Mouse (Mus musculus): ENCODE results near the gene Aire.
"Not testable (repeated sequence)": the region's sequence is repeated elsewhere in the genome, so short reads cannot be mapped to it uniquely, and the experiment has no call there.

Aire gene

DNA sequence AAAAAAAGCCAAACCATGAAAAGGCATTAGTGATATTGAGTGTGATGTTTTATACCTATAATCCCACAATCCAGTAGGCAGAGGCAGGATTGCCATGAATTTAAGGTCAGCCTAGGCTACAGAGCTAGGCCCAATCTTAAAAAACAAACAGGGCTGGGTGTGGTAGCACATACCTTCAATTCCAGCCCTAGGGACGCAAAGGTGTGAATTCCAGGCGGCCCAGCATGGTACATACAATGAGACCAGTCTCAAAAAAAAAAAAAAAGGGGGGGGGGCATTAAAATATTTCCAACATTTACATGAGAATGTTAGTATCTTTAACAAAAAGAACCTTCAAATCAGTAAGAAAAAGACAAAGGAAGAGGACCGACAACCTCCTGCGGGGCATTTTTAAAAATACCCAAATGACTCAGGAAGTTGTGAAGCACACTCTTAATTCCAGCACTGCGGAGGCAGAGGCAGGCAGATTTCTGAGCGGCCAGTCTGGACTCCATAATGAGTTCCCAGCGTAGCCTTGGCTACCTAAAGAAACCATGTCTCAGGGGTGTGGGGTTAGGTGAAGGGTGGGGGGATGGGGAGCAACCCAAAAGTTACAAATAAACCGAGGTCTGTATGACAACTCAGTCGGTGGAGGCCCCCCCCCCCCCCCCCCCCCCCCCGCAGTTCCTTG, 4.8 kb upstream of the Aire start:
- no peak for DNase-seq

DNA sequence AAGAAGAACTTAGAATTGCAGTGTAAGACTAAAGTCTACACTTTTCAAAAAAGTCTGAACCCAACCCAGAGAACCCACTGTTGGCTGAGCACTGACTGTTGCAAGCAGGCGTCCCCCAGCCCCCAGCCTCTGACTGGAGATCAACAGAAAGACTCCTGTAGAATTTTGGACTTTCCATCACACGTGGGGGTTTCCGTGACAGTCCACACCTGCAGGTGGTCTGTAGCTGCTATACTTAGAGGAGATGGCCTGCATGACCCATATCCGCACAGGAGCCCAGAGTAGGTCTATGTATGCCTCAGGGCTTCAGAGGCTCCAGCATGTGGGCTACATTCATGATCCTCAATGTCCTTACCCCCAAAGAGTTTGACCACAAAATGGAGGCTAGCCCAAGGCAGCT, 3.0 kb upstream of the Aire start:
- no peak for DNase-seq

DNA sequence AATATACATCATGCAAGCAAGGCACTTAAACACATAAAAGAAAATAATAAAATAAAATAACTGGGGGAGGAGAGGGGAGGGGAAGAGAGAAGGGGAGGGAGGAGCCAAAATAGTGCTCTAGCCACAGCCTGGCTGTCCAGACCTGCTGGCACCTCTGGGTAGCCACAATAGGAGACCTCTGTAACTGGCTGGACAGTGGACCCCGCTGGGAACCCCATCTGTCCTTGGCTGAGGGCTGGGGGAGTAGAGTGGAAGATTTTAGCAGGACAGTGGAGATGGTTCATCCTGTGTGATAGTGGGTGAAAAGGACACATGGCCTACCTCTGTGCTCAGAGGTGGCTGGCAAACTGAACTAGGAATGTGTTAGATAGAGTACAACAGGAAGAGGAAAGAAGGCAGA, 1.1 kb upstream of the Aire start:
- DNase-seq = no peak

DNA sequence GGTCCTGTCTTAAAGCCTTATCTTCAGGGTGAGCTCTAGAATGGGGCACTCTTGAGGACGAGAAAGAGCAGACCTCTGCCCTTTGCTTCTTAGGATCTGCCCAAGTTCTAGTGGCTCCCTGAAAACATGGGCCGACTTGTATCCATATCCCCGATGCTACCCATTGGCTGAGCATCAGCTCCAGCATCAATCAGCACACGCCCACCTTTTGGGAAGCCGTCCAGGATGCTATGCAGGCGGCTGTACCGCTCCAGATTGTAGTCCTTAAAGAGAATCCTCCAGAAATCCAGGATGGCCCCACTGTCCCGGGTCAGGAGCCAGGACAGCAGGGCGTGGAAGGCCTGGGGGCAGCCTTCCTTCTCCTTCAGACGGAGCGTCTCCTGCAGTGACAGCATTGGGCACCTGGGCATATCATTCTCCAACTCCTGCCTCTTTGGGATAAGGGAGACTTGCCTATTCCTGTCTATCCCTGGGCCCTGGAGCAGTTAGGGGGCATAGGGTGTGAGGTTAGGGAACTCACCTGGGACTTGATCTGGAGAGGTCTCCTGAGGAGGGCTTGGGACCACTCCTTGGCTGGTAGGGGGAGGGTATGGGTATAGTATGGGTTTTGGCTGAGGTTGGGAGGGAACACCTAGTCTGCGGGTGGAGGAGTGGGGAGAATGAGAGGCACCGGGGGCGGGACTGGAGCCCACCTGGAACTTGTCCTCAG, 559 bp downstream of the Aire start:
- no peak for DNase-seq

DNA sequence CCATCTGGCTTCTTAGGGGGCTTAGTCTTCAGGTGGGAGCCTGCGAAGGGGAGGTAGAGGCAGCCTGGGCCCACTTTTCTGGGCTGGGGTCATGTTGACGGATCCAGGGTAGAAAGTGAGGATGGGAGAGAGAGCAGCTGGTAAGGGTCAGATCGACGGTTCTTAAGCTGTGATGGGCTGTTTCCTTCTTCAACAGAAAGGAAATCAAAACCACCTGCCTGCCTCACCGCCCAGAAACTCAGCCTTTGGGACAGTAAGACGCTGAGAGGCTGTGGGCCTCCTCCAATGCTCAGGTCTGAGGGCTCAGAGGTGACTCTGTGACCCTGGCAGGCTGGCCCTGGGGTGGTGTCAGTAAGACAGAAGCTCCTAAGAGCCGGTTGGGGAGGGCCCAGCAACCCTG, 1.3 kb downstream of the Aire start:
- no peak for DNase-seq

DNA sequence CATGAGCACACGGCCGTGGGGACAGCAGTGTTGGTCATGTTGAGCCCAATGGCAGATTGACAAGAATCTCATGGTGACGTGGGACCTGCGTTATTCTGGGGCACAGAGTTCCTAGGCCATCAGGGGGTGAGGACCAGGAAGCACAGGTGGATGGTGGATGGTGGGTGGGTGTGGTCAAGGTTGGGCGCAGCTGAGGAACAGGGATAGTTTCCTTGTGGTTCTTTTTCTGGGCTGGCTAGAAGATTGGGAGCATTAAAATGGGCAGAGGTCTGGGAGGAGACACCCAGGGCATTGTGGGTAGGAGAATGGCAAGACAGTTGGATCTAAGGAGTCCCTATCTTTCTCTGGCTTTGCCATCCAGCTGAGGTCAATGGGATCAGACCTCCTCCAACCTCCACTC, 1.8 kb downstream of the Aire start, which contains the start of gene Dnmt3l:
TSS of gene Dnmt3l (plus strand) at position 301 of the 400 bp plus-strand sequence.
- no peak for DNase-seq

DNA sequence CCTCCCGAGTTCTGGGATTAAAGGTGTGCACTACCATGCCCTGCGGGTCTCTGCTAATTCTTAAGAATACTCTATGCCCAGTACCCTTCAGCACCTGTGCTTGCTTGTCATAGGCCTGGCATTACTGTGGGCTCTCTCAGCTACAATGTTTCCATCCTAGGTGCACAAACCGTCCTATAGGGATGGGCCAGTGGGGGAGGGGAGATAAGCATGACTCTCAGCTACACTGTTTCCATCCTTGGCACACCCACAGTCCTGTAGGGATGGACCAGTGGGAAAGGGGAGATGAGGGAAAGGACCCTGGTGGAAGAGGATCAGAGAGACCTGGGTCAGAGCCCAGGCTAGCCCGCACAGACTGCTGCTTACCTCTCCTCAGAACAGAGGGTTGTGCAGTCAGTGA, 6.3 kb downstream of the Aire start:
- no peak for DNase-seq

DNA sequence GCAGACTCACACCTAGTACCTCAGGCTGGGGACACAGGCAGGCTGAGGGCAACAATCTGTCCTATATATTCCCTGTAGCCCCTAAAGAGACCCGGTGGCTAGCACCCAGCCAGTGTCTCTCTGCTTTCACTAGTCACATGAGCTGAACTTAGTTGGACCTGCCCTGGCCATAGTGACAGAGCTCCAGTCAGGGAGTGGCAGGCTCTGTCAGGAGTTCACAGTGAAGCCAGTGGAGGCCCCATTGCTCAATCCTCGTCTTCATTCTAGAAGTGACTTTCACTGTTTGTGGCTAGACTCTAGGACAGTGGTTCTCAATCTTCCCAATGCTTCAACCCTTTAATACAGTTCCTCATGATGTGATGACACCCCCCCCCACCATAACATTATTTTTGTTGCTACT, 11.4 kb downstream of the Aire start:
- DNase-seq = no peak

DNA sequence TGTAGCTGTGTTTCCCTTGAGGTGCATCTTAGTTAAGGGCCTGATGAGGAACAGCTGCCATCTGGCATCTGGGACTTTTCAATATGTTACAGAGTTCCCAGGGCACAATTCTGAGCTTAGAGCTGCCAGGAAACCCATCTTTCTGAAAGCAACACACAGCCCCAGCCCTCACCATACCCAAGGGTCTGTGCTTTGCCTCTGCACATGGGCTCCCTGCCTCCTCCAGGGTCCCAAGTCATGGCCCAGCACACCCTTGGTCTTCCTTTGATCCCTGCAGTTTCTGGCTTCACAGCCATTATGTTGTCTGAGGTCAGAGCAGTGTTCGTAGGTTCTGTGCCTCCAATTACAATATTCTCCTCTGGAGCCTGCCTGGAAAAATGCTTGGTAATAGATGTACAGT, 14.3 kb downstream of the Aire start:
- DNase-seq = no peak

DNA sequence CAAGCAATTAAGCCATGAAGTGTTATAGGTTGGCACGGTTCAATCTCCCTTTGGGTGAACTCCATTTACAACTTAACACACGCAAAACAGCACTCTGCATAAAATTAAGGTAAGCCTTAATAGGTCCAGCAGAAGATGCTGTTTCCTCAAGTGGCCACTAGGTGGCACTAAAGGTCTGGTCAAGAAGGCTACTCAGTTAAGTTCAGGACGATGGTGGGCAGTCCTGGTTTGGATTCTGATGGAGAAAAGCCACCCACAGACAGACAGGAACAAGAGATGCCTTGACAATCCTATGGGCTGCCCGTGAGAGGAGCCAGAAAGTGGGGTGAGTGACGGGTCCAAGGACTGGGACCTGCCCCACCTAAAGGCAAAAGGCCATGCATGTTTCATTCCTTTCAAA, 15.3 kb downstream of the Aire start:
- DNase-seq = peak; percentile 60 to 70

DNA sequence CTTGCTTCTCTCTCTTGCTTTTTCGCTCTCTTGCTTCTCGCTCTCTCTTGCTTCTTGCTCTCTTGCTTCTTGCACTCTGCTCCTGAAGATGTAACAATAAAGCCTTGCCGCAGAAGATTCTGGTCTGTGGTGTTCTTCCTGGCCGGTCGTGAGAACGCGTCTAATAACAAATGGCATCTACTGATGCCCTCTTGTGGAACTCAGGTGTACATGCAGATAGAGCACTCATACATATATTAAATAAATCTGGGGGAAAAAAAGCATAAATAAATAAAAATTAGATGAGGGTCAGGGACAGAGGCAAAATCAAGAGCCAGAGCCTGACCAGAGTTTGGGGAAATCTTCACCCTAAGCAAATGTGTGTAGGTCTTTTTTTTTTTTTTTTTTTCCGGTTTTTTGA, 18.0 kb downstream of the Aire start:
- not testable (repeated sequence) for DNase-seq

DNA sequence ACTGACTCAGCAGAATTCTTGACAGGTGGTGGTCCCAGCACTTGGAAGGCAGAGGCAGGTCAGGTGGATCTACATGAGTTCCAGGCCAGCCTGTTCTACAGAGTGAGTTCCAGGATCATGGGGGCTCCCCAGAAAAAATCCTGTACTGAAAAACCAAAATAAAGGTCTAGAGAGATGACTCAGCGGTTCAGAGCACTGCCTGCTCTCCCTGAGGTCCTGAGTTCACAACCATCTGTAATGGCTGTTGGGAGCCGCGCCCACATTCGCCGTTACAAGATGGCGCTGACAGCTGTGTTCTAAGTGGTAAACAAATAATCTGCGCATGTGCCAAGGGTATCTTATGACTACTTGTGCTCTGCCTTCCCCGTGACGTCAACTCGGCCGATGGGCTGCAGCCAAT, 23.4 kb downstream of the Aire start:
- not testable (repeated sequence) for DNase-seq

DNA sequence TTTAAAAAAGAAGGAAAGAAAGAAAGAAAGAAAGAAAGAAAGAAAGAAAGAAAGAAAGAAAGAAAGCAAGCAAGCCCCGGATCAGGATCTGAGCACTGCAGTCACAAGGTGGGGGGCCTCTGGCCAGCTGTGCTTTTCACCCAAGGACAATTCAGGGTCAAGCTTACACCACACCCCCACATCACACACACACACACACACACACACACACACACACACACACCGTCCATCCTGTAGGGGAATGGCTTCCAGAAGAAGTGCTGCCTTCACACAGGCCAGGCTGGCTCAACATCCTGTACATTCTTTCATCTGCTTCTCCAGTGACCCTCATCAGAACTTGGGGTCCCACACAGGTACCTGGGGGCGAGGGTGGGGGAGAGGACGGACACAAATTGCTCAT, 24.1 kb downstream of the Aire start:
- DNase-seq = no peak

DNA sequence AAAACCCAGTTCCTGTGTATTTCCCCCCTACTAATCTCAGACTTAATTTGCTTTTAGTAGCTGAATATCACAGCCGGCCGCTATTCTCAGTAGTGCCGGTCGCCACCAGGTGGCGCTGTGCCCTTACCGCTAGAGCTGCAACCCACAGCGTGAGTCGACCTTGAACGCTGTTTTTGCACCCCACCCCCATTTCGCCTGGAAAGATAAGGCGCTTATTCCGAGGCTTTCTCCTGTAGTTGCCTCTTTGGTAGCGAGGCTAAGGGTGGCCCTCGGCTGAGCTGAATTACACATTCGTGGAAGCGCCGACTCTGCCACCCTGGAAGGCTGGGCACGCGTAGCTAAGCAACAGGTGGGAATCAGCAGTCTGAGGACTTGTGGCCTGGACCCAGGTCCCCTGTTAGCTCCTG, 24.6 kb downstream of the Aire start:
- peak; percentile 56 to 79 for DNase-seq

DNA sequence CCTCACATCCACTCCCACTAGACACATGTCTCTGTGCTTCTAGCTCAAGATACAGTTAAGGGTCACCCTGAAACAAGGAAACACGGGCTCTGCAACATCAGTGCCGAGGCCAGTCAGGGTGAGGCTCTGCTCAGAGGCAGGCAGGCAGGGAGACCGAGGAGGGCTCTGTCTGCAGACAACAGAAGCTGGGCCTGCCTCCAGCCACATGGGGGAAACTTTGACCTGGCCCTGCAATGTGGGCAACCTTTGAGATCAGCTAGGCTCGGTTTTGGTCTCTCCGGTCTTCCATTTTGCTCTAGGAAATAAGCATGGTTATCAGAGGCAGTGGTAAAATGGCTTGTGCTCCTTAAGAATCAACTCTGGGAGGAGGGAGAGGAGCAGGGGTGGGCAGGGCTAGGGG, 27.0 kb downstream of the Aire start:
- DNase-seq = peak; percentile 40 to 50

DNA sequence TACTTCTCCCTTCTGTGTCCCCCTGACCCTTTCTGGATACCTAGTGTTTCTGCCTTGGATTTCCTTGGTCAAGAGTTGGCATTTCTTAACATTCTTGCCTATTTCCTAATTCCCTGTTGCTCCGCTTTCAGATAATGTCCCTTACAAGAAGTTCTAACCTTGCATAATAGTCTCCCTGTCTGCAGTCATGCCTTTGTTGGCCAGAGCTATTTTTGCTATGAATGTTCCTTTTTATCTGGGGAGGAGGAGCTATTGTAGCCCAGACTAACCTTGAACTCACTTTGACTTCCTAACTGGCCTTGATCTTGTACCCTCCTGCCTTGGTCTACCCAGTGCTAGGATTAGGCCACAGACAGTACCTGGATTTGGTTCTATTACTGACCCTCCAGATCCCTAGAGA, 27.9 kb downstream of the Aire start:
- DNase-seq = no peak

DNA sequence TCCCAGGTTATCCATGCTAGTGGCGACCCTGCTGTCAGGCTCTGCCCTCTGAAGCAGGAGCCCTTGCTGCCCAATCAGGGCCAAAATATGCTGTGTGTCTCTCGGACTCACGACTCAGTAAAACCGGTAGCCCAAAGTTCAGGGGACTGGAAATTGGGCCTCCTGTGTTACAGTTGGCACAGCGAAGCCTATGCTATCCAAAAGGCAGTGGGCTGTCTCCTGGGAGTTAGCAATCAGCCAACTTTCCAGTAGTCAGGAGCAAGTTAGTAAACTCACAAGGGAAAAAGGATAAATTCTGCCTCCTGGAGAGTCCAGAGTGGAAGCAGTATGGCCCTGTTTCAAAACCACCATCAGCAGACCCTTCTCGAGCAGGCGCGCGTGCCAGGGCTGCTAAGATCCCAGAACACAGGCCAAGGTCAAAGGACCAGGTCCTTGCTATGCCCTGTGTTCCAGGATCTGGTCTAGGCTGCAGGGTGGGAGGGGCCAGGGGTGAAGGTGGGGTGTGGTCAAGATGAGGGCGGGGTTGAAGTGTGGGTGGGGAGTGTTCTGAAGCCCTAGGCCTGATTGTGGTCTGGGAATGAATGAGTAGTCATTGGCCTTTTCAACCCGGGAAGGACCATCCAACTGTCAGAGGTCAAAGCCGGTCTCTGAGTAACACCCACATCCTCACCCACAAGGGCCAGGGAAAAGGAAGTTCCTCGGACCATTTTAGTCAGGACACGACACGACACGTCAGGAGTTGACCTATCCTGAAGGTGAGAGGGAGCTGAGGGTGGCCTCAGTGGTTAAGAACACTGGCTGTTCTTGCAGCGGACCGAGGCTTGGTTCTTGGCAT, 30.5 kb downstream of the Aire start:
- no peak for DNase-seq

DNA sequence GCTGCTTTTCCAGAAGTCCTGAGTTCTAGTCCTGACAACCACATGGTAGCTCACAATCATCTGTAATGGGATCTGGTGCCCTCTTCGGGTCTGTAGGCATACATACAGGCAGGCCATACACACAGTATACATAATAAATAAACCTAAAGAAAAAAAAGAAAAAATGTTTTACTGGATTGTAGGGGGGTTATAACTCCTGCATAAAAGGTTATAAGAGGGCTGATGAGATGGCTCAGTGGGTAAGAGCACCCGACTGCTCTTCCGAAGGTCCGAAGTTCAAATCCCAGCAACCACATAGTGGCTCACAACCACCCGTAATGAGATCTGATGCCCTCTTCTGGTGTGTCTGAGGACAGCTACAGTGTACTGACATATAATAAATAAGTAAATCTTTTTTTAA, 32.3 kb downstream of the Aire start:
- DNase-seq = not testable (repeated sequence)

DNA sequence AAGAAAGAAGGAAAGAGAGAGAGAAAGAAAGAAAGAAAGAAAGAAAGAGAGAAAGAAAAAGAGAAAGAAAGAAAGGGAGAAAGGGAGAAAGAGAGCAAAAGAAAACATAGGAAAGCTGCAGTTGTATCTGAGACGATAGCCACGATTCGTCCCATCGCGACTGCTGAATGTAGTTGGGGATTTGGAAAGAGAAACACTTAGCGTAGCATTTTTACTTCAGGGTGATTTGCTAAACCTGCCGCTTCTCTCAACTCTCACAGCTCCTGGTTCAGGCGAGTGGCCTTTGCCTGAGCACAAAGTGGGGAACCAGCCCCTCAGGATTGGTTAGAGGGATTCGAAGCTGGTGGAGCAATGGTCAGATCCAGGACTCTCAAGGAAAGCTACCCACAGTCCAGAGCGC, 33.1 kb downstream of the Aire start:
- no peak for DNase-seq

DNA sequence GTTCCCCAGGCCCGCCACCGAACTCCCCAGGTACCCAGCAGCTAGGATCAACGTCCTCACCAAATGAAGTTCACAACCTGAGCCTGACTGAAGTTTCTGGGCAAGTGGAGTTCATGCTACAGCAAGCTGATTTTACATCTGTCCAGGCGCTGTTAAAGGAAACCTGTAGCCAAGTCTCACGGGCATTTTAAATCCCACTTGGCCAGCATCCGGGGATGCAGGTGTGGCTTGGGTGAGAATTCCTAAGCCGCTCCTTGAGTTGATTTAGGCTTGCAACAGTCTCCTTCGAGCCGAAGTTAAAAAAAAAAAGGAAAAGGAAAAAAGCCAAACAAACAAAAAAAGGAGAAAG, 33.5 kb downstream of the Aire start, which contains the start of gene Pfkl:
TSS of gene Pfkl (minus strand) at position 139 of the 349 bp plus-strand sequence.
- no peak for DNase-seq

DNA sequence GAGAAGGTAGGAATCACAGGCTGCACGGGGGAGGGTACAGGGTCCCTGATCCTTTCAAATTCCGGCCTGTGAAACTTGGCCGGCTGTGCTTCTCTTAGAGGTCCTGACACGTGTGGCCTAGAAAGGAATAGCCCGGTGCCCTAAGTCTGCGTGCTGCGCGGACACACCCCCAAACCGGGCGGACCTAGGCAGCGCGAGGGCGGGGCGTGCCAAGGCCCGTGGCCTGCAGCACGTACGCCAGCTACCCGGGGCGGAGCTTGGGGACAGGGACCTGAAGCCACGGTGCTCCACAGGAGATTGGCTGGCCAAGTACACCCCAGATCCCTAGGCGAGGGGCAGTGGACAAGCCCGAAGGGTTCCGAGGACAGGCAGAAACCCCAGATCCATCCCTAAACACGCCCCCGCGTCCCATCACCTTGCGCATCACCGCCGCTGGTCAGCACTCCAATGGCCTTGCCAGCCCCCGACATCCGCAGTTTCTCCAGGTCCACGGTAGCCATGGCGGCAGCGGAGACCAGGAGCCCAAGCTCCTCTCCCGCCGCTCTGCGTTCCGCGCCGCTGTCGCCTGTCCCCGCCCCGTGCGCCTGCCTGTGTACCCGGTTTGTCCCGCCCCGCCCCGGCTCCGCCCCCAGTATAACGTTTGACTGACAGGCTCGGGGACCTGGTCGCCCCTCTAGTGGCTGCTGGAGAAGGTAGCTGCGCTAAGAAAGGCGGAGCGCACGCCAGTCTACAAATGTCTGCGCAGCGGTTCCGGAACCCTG, 34.0 kb downstream of the Aire start:
- DNase-seq = peak; percentile 95 to 97

DNA sequence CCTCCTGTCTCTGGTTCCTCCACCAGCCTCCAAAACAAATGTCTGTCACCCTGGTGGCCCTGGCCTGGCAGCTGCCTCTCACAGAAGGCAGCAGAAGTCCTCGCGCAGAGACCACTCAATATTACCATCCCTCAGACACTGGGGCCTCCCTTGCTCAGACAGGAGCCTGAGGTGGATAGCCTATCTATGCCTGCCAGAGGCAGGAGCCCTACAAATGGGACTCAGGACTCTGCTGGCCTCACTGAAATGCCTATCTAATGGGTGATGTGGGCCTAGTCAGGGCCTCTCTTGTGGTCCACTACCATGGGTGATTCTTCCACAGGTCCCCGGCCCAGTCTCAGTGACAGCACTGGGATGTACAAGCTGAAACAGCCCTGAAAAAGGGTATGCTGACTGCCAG, 35.2 kb downstream of the Aire start:
- DNase-seq = no peak

DNA sequence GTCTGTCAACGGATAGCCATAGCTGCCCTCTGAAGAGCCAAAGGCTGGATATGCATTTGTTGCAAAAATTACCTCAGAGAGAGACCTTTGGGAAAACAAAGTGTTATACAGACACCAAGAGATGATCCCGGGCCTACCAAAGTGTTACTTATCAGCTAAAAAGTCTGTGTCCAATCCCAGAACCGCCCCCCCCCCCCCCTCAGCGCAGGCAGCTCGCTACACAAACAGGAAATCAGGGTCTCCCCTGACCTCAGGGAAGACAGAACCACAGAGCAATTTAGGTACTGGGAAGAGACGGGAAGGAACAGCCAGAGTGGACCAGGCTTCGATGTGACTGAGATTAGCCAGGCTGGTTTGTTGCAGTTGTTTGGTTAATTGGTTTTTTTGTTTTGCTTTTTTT, 36.2 kb downstream of the Aire start:
- no peak for DNase-seq
